Mouse (Mus musculus) intestine, embryonic 16.5 days (tissue): ENCODE measurements around the gene Gm17571. TPM values are rescaled to one million over a fixed set of nuclear protein-coding genes. Genes with fewer than 3 reads are reported as not detected.

Experiments
- ATAC-seq: fragments of 200-750 bp; cut with Nextera tagmentation; 2 replicates; pipeline ENCODE4 v1.8.0; 2017; ENCODE audit warnings: moderate TSS enrichment, moderate library complexity
- H3K27ac ChIP-seq: fragments of 300-500 bp; sonication (generic); 2 replicates; pipeline ENCODE4 v1.5.1; 2014; ENCODE audit warnings: mild to moderate bottlenecking, low read length
- H3K27me3 ChIP-seq: fragments of 300-500 bp; sonication (generic); replicated peaks from 2 replicates; pipeline ENCODE4 v1.6.1; 2014; ENCODE audit warnings: low read length, control low read depth, mixed read lengths; ENCODE audit not compliant: control insufficient read depth, insufficient read depth
- H3K36me3 ChIP-seq: fragments of 300-500 bp; sonication (generic); 2 replicates; pipeline ENCODE4 v1.6.1; 2014; ENCODE audit warnings: low read length, control low read depth; ENCODE audit not compliant: control insufficient read depth, insufficient read depth
- H3K4me1 ChIP-seq: fragments of 300-500 bp; sonication (generic); 2 replicates; pipeline ENCODE4 v1.6.1; 2014; ENCODE audit warnings: low read length, control low read depth, mixed read lengths; ENCODE audit not compliant: control insufficient read depth, insufficient read depth
- H3K4me2 ChIP-seq: fragments of 300-500 bp; sonication (generic); 2 replicates; pipeline ENCODE4 v1.6.1; 2014; ENCODE audit warnings: low read depth, low read length, control low read depth
- H3K4me3 ChIP-seq: fragments of 300-500 bp; sonication (generic); 2 replicates; pipeline ENCODE4 v1.5.1; 2014; ENCODE audit warnings: mild to moderate bottlenecking, low read length
- H3K9ac ChIP-seq: fragments of 300-500 bp; sonication (generic); 2 replicates; pipeline ENCODE4 v1.6.1; 2014; ENCODE audit warnings: low read depth, low read length
- H3K9me3 ChIP-seq: fragments of 300-500 bp; sonication (generic); 2 replicates; pipeline ENCODE4 v1.6.1; 2016; ENCODE audit warnings: low read length, control low read depth; ENCODE audit not compliant: control insufficient read depth
- WGBS: fragments of 180-500 bp; shearing (Covaris S2); extraction: QIAGEN DNeasy Blood & Tissue Kit; methylation state at CpG from one replicate; pipeline ENCODE4 v1.1.7; 2014; 5-methylcytosine and 5-hydroxymethylcytosine counted together
- polyA plus RNA-seq: library from polyadenylated mRNA; unstranded; fragments of >200 nt; fragmentation: Nextera tagmentation; extraction: Ambion mirVana; gene quantifications from 2 replicates; pipeline ENCODE4 v1.2.1, GENCODE M21; 2015

Gm17571 gene
- polyA plus RNA-seq, 1 experiment from 2014 or later = not detected

- Histone ChIP-seq H3K9ac (no peak overlapping the region), H3K27ac (no peak overlapping the region), H3K27me3 (no peaks in the 10 kb centered on the region), H3K4me2 (no peak overlapping the region), H3K4me1 (peaks cover 8% of the 10 kb centered on the region), H3K9me3 (no peaks in the 10 kb centered on the region), H3K4me3 (no peak overlapping the region), H3K36me3 (no peaks in the 10 kb centered on the region)
- peak; percentile 73 for ATAC-seq
- WGBS = 48% methylated on average over 5 of the region's 5 CpGs
These were observed 36.9 kb upstream of the Gm17571 start for GRCm38 (mm10) chr9:13483199-13484068.

GRCm38 (mm10) chr9:13479275-13479674 lies 32.7 kb upstream of the Gm17571 start:
- 38% methylated on average over 4 of the region's 4 CpGs for WGBS
- no peak for ATAC-seq

GRCm38 (mm10) chr9:13474951-13475350 lies 28.4 kb upstream of the Gm17571 start:
- Histone ChIP-seq H3K9me3 (no peaks in the 10 kb centered on the region), H3K4me3 (no peak overlapping the region), H3K36me3 (no peaks in the 10 kb centered on the region), H3K9ac (no peak overlapping the region), H3K27ac (no peak overlapping the region), H3K27me3 (no peaks in the 10 kb centered on the region), H3K4me2 (no peak overlapping the region), H3K4me1 (no peaks in the 10 kb centered on the region; the same call in 1 of the 2 replicates)
- 87% methylated on average over 5 of the region's 5 CpGs for WGBS
- ATAC-seq = no peak

More at GRCm38 (mm10) chr9:13479275-13479674, 32.7 kb upstream of the Gm17571 start:
- Histone ChIP-seq H3K4me2 (no peak overlapping the region), H3K4me3 (no peak overlapping the region), H3K27me3 (no peaks in the 10 kb centered on the region), H3K9ac (no peak overlapping the region), H3K9me3 (no peaks in the 10 kb centered on the region), H3K27ac (no peak overlapping the region), H3K4me1 (peaks cover 8% of the 10 kb centered on the region), H3K36me3 (no peaks in the 10 kb centered on the region)

GRCm38 (mm10) chr9:13470013-13470412 lies 23.5 kb upstream of the Gm17571 start:
- Histone ChIP-seq H3K36me3 (no peaks in the 10 kb centered on the region), H3K4me3 (no peak overlapping the region), H3K9ac (no peak overlapping the region), H3K27ac (no peak overlapping the region), H3K27me3 (no peaks in the 10 kb centered on the region), H3K9me3 (no peaks in the 10 kb centered on the region), H3K4me2 (no peak overlapping the region), H3K4me1 (peaks cover 7% of the 10 kb centered on the region; the same call in 1 of the 2 replicates)
- ATAC-seq = no peak
- 48% methylated on average over 7 of the region's 7 CpGs for WGBS

- ATAC-seq = no peak
- Histone ChIP-seq H3K9me3 (no peaks in the 10 kb centered on the region), H3K27ac (peak overlapping the region; percentile 33; the same call in 1 of the 2 replicates), H3K9ac (no peak overlapping the region), H3K4me1 (peaks cover 7% of the 10 kb centered on the region; the same call in 1 of the 2 replicates), H3K36me3 (no peaks in the 10 kb centered on the region), H3K4me2 (no peak overlapping the region), H3K4me3 (no peak overlapping the region), H3K27me3 (no peaks in the 10 kb centered on the region)
- WGBS = 57% methylated on average over 6 of the region's 6 CpGs
These were observed 22.2 kb upstream of the Gm17571 start for GRCm38 (mm10) chr9:13468778-13469177.

GRCm38 (mm10) chr9:13467745-13468144 lies 21.2 kb upstream of the Gm17571 start:
- no peak overlapping the region for H3K4me3 ChIP-seq
- H3K36me3 ChIP-seq = no peaks in the 10 kb centered on the region
- peaks cover 7% of the 10 kb centered on the region; the same call in 1 of the 2 replicates for H3K4me1 ChIP-seq
- no peak for ATAC-seq
- H3K9me3 ChIP-seq = no peaks in the 10 kb centered on the region
- no peak overlapping the region for H3K4me2 ChIP-seq
- 81% methylated on average over 7 of the region's 7 CpGs for WGBS
- no peaks in the 10 kb centered on the region for H3K27me3 ChIP-seq
- no peak overlapping the region for H3K9ac ChIP-seq
- H3K27ac ChIP-seq = no peak overlapping the region

GRCm38 (mm10) chr9:13466816-13467215 lies 20.3 kb upstream of the Gm17571 start:
- 79% methylated on average over 10 of the region's 10 CpGs for WGBS
- Histone ChIP-seq H3K4me3 (no peak overlapping the region), H3K36me3 (no peaks in the 10 kb centered on the region), H3K27ac (no peak overlapping the region), H3K4me2 (no peak overlapping the region), H3K9me3 (no peaks in the 10 kb centered on the region), H3K4me1 (peaks cover 7% of the 10 kb centered on the region; the same call in 1 of the 2 replicates), H3K27me3 (no peaks in the 10 kb centered on the region), H3K9ac (no peak overlapping the region)
- no peak for ATAC-seq

GRCm38 (mm10) chr9:13466351-13466750 lies 19.8 kb upstream of the Gm17571 start:
- Histone ChIP-seq H3K27me3 (no peaks in the 10 kb centered on the region), H3K4me3 (no peak overlapping the region), H3K4me1 (peaks cover 7% of the 10 kb centered on the region; the same call in 1 of the 2 replicates), H3K27ac (peak overlapping the region; percentile 33; the same call in 1 of the 2 replicates), H3K9ac (no peak overlapping the region), H3K4me2 (no peak overlapping the region), H3K36me3 (no peaks in the 10 kb centered on the region), H3K9me3 (no peaks in the 10 kb centered on the region)
- 80% methylated on average over 4 of the region's 4 CpGs for WGBS
- ATAC-seq = no peak

GRCm38 (mm10) chr9:13465358-13466020 lies 18.9 kb upstream of the Gm17571 start:
- ATAC-seq = no peak
- H3K4me2 ChIP-seq = no peak overlapping the region

More at GRCm38 (mm10) chr9:13465358-13466020, 18.9 kb upstream of the Gm17571 start:
- Histone ChIP-seq H3K9ac (no peak overlapping the region), H3K9me3 (no peaks in the 10 kb centered on the region), H3K27ac (no peak overlapping the region), H3K27me3 (no peaks in the 10 kb centered on the region), H3K36me3 (no peaks in the 10 kb centered on the region), H3K4me1 (peaks cover 7% of the 10 kb centered on the region; the same call in 1 of the 2 replicates), H3K4me3 (no peak overlapping the region)
- WGBS = 59% methylated on average over 4 of the region's 4 CpGs
